Mouse (Mus musculus): ENCODE data around the gene Kif14. TPM values are rescaled to one million over a fixed set of nuclear protein-coding genes. Genes with fewer than 3 reads are reported as not detected.

Gene Kif14
- 0.96 and 1.1 TPM in 2 replicates for polyA plus RNA-seq (2012; rRNA removed)

GRCm38 (mm10) chr1:136466143-136466811, at the start of gene Kif14:
TSS of gene Kif14 (plus strand) at chr1:136466343.

Other genes with a start within 250 kb of the Kif14 start
- 4.4 and 5.0 TPM in 2 replicates for gene Inava, start 232.1 kb upstream of the Kif14 start, polyA plus RNA-seq (2012; rRNA removed)
- gene Gpr25, start 205.5 kb upstream of the Kif14 start, polyA plus RNA-seq (2012; rRNA removed) = 5.5 and 6.6 TPM in 2 replicates
- 49.9 and 54.1 TPM in 2 replicates for gene Camsap2, start 120.2 kb upstream of the Kif14 start, polyA plus RNA-seq (2012; rRNA removed)
- 9.3 and 9.5 TPM in 2 replicates for gene Ddx59, start 51.1 kb upstream of the Kif14 start, polyA plus RNA-seq (2012; rRNA removed)
- 11.9 and 12.2 TPM in 2 replicates for gene Zfp281, start 158.6 kb downstream of the Kif14 start, polyA plus RNA-seq (2012; rRNA removed)

Measured in central nervous system, embryonic 18 days (tissue).